Mouse (Mus musculus) neural tube, embryonic 11.5 days (tissue): Measurements from ENCODE around the gene Trim71. TPM values are rescaled to one million over a fixed set of nuclear protein-coding genes. Genes with fewer than 3 reads are reported as not detected.

Experiments
- ATAC-seq: fragments of 200-750 bp; cut with Nextera tagmentation; 2 replicates; pipeline ENCODE4 v1.8.0; 2017; ENCODE audit warnings: moderate number of reproducible peaks, mild to moderate bottlenecking, moderate TSS enrichment, moderate library complexity; ENCODE audit not compliant: insufficient read depth, low FRiP score, low TSS enrichment
- DNase-seq: peaks from one replicate; pipeline ENCODE4 v3.0.0-alpha.2; 2015; ENCODE audit warnings: low spot score
- H3K27ac ChIP-seq: fragments of 300-500 bp; sonication (generic); 2 replicates; pipeline ENCODE4 v1.5.1; 2014; ENCODE audit warnings: low read depth, mild to moderate bottlenecking, low read length
- H3K27me3 ChIP-seq: fragments of 300-500 bp; sonication (generic); 2 replicates; pipeline ENCODE4 v1.6.1; 2014; ENCODE audit warnings: mild to moderate bottlenecking, low read length, mixed read lengths; ENCODE audit not compliant: control insufficient read depth, insufficient read depth
- H3K36me3 ChIP-seq: fragments of 300-500 bp; sonication (generic); 2 replicates; pipeline ENCODE4 v1.6.1; 2014; ENCODE audit warnings: mild to moderate bottlenecking, low read length, moderate library complexity, mixed read lengths; ENCODE audit not compliant: control insufficient read depth, insufficient read depth
- H3K4me1 ChIP-seq: fragments of 300-500 bp; sonication (generic); 2 replicates; pipeline ENCODE4 v1.6.1; 2014; ENCODE audit warnings: low read length, mixed read lengths; ENCODE audit not compliant: control insufficient read depth, insufficient read depth
- H3K4me2 ChIP-seq: fragments of 300-500 bp; sonication (generic); 2 replicates; pipeline ENCODE4 v1.6.1; 2014; ENCODE audit warnings: low read depth, mild to moderate bottlenecking, moderate library complexity
- H3K4me3 ChIP-seq: fragments of 300-500 bp; sonication (generic); 2 replicates; pipeline ENCODE4 v1.5.1; 2014; ENCODE audit warnings: low read depth, low read length
- H3K9ac ChIP-seq: fragments of 300-500 bp; sonication (generic); 2 replicates; pipeline ENCODE4 v1.6.1; 2014; ENCODE audit warnings: mild to moderate bottlenecking, low read length
- H3K9me3 ChIP-seq: fragments of 300-500 bp; sonication (generic); 2 replicates; pipeline ENCODE4 v1.6.1; 2016; ENCODE audit warnings: low read length; ENCODE audit not compliant: control insufficient read depth
- WGBS: fragments of 180-500 bp; shearing (Covaris S2); extraction: QIAGEN DNeasy Blood & Tissue Kit; methylation state at CpG from one replicate; pipeline ENCODE4 v1.1.7; 2014; 5-methylcytosine and 5-hydroxymethylcytosine counted together
- polyA plus RNA-seq: library from polyadenylated mRNA; unstranded; fragments of >200 nt; fragmentation: Nextera tagmentation; extraction: Ambion mirVana; gene quantifications from 2 replicates; pipeline ENCODE4 v1.2.1, GENCODE M21; 2014

Gene Trim71
- polyA plus RNA-seq, 1 experiment from 2014 or later, result 2.1 TPM

DNA sequence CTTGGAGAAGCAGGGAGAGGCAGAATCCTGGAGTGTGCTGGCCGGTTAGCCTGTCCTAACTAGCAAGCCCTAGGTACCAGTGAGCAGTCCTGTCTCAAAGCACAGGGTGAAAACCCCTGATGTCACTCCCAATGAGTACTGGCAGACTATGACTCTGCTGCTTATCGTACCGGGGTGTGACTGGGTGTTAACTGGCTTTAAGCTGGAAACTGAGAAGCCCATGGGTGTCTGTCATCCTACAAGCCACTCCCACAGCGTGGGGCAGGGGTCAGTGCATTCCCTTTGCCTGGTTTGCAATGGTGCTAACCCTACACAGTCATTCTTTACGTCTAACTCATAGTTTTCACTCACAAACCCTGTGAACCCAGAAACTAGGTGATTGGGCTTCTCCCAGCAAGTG lies 96.0 kb downstream of the Trim71 start:
- no peaks in the 10 kb centered on the region for H3K27me3 ChIP-seq
- ATAC-seq (no peak), DNase-seq (no peak)
- H3K36me3 ChIP-seq, result no peaks in the 10 kb centered on the region
- no peak overlapping the region for H3K9ac ChIP-seq
- no peak overlapping the region for H3K27ac ChIP-seq
- WGBS, result 84% methylated on average over 5 of the region's 5 CpGs
- H3K4me3 ChIP-seq, result no peak overlapping the region
- H3K4me1 ChIP-seq, result no peaks in the 10 kb centered on the region
- H3K4me2 ChIP-seq, result no peak overlapping the region
- no peaks in the 10 kb centered on the region for H3K9me3 ChIP-seq

DNA sequence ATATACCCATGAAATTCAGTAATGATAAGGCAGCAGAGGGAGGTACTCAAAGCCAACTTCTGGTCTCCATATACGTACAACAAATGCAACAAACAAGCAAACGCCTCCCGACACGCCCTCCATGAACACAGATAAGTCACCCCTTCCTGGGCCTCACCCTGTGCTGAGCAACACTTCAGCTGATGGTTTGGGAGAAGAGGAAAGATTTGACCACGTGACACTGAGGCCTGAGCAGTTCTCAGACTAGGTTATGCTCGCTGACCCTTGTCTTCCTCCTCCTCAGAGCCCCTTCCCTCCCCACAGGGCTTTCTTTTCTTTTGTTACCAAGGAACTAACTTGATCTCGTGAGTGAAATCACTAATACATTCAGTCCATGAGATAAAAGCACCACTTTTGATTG lies 97.3 kb downstream of the Trim71 start:
- H3K27ac ChIP-seq, result no peak overlapping the region
- H3K4me2 ChIP-seq, result no peak overlapping the region
- H3K4me1 ChIP-seq, result no peaks in the 10 kb centered on the region
- H3K9ac ChIP-seq, result no peak overlapping the region
- H3K4me3 ChIP-seq, result no peak overlapping the region
- no peak for ATAC-seq
- DNase-seq, result no peak
- no peaks in the 10 kb centered on the region for H3K27me3 ChIP-seq
- H3K9me3 ChIP-seq, result no peaks in the 10 kb centered on the region
- no peaks in the 10 kb centered on the region for H3K36me3 ChIP-seq
- 78% methylated on average over 7 of the region's 7 CpGs for WGBS

DNA sequence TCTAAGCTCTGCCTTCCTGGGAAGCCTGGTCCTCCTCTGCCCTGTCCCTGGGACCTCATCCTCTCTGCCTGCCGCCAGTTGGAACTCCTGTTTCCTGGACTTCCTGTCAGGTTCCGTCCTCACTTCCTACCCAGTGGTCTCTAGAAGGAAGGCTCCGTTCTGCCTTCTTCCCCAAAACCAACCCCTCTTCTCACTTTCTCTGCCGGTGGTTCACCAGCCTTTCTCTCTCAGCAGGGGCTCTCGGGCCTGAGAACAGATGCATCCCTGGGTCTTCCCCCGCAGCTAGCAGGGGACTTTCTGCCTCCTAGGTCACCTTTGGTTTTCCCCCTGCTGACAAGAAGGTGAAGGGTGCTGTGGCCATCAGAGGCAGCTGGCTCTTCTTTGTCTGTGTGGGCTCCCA lies 98.7 kb downstream of the Trim71 start:
- ATAC-seq (no peak), DNase-seq (no peak)
- no peaks in the 10 kb centered on the region for H3K36me3 ChIP-seq
- no peak overlapping the region for H3K27ac ChIP-seq
- H3K27me3 ChIP-seq, result no peaks in the 10 kb centered on the region
- WGBS, result 68% methylated on average over 6 of the region's 6 CpGs
- H3K9me3 ChIP-seq, result no peaks in the 10 kb centered on the region
- no peak overlapping the region for H3K4me2 ChIP-seq
- H3K4me3 ChIP-seq, result no peak overlapping the region
- no peaks in the 10 kb centered on the region for H3K4me1 ChIP-seq
- no peak overlapping the region for H3K9ac ChIP-seq

DNA sequence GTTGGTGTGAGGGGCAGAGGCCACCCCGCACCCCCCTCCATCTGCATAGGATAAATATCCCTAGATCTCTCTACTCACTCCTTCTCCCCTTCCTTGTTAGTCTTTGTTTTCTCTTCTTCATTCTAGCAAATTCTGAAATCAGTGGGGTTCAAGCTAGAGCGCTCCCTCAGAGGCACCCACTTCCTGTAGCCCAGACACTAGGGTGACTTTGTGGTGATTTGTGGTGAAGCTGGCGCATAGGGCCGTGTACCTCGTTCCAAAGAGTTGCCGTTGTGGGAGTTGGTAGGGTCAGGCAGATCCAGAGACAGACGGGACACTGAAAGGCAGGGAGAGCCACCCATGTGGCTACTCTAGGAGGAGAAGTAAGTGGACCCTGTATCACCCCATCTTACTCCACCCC lies 101.6 kb downstream of the Trim71 start:
- WGBS, result 95% methylated on average over 7 of the region's 7 CpGs
- no peak for DNase-seq
- no peaks in the 10 kb centered on the region for H3K36me3 ChIP-seq
- H3K4me3 ChIP-seq, result no peak overlapping the region
- no peak overlapping the region for H3K4me2 ChIP-seq
- ATAC-seq, result no peak
- no peaks in the 10 kb centered on the region for H3K9me3 ChIP-seq
- no peak overlapping the region for H3K27ac ChIP-seq
- H3K4me1 ChIP-seq, result no peaks in the 10 kb centered on the region
- H3K9ac ChIP-seq, result no peak overlapping the region
- H3K27me3 ChIP-seq, result no peaks in the 10 kb centered on the region

DNA sequence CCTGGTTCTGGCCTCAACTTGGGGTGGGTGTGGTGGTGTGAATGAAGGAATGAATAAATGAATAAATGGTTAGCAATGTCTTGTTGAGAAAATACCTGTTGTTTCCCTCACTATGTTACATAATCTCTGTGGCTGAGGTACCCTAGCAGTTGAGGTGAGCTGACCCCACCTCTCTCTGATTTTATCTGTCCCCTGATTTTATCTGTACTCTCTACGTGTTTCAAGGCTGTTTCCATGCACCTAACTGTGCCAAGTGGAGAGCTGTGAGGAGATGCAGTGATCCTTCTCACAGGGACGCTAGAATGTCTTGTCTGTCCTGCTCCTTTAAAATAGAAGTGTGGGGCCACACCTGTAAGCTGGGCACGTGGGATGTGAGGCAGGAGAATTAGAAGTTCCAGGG lies 105.7 kb downstream of the Trim71 start:
- H3K4me1 ChIP-seq, result no peaks in the 10 kb centered on the region
- H3K9me3 ChIP-seq, result no peaks in the 10 kb centered on the region
- DNase-seq, result no peak
- H3K4me2 ChIP-seq, result no peak overlapping the region
- no peak for ATAC-seq
- H3K4me3 ChIP-seq, result no peak overlapping the region
- H3K27me3 ChIP-seq, result no peaks in the 10 kb centered on the region
- H3K27ac ChIP-seq, result no peak overlapping the region
- no peaks in the 10 kb centered on the region for H3K36me3 ChIP-seq
- 78% methylated on average over 3 of the region's 3 CpGs for WGBS
- no peak overlapping the region for H3K9ac ChIP-seq

Other genes with a start within 250 kb of the Trim71 start
- gene Bcl2a1c, start 234.2 kb downstream of the Trim71 start, polyA plus RNA-seq, result not detected in 2 replicates
- gene Crtap, start 173.7 kb downstream of the Trim71 start, polyA plus RNA-seq, result 42.1 and 48.3 TPM in 2 replicates
- 24.5 and 26.1 TPM in 2 replicates for gene Glb1, start 163.3 kb downstream of the Trim71 start, polyA plus RNA-seq
- gene Tmppe, start 163.3 kb downstream of the Trim71 start, polyA plus RNA-seq, result 3.4 and 4.7 TPM in 2 replicates
- gene Ccr4, start 59.5 kb downstream of the Trim71 start, polyA plus RNA-seq, result 0.08 TPM in 1 of 2 replicates, not detected in the other
- not detected in 2 replicates for gene C130032M10Rik, start 48.7 kb downstream of the Trim71 start, polyA plus RNA-seq
- gene Cnot10, start 75.8 kb upstream of the Trim71 start, polyA plus RNA-seq, result 68.0 and 68.5 TPM in 2 replicates
- gene Dync1li1, start 124.4 kb upstream of the Trim71 start, polyA plus RNA-seq, result 94.0 and 97.3 TPM in 2 replicates
- gene Cmtm6, start 166.7 kb upstream of the Trim71 start, polyA plus RNA-seq, result 24.1 and 25.7 TPM in 2 replicates
- 57.0 and 57.2 TPM in 2 replicates for gene Cmtm7, start 217.5 kb upstream of the Trim71 start, polyA plus RNA-seq